Mouse (Mus musculus) lung, postnatal 0 days (tissue): ENCODE measurements at regions not wholly inside any gene's neighbourhood (a gene's known extent, or its start where the extent isn't known, plus 50 kb on each side); places are given as distances from the start of the nearest gene placed in this dataset.

Experiments
- ATAC-seq: fragments of 200-750 bp; cut with Nextera tagmentation; 2 replicates; pipeline ENCODE4 v1.8.0; 2017; ENCODE audit warnings: moderate library complexity
- DNase-seq: peaks from one replicate; pipeline ENCODE4 v3.0.0-alpha.2; 2016; ENCODE audit warnings: low spot score
- H3K27ac ChIP-seq: fragments of 300-500 bp; sonication (generic); 2 replicates; pipeline ENCODE4 v1.5.1; 2014; ENCODE audit warnings: antibody characterized with exemption, mild to moderate bottlenecking, low read length, mixed read lengths
- H3K27me3 ChIP-seq: fragments of 300-500 bp; sonication (generic); replicated peaks from 2 replicates; pipeline ENCODE4 v1.6.1; 2014; ENCODE audit warnings: low read length, mixed read lengths; ENCODE audit not compliant: insufficient read depth
- H3K36me3 ChIP-seq: fragments of 300-500 bp; sonication (generic); 2 replicates; pipeline ENCODE4 v1.6.1; 2014; ENCODE audit warnings: low read length, mixed read lengths; ENCODE audit not compliant: insufficient read depth
- H3K4me1 ChIP-seq: fragments of 300-500 bp; sonication (generic); 2 replicates; pipeline ENCODE4 v1.6.1; 2014; ENCODE audit warnings: antibody characterized with exemption, low read depth, low read length, mixed read lengths; ENCODE audit not compliant: insufficient read depth
- H3K4me2 ChIP-seq: fragments of 300-500 bp; sonication (generic); replicated peaks from 2 replicates; pipeline ENCODE4 v1.6.1; 2014; ENCODE audit warnings: low read depth, mild to moderate bottlenecking, low read length, moderate library complexity, mixed read lengths
- H3K4me3 ChIP-seq: fragments of 300-500 bp; sonication (generic); 2 replicates; pipeline ENCODE4 v1.5.1; 2014; ENCODE audit warnings: low read depth, low read length
- H3K9ac ChIP-seq: fragments of 300-500 bp; sonication (generic); replicated peaks from 2 replicates; pipeline ENCODE4 v1.6.1; 2014; ENCODE audit warnings: low read depth, mild to moderate bottlenecking
- H3K9me3 ChIP-seq: fragments of 300-500 bp; sonication (generic); 2 replicates; pipeline ENCODE4 v1.6.1; 2016; ENCODE audit warnings: low read length, mixed read lengths
- CTCF ChIP-seq: IDR thresholded peaks from 2 replicates; pipeline ENCODE4 v1.5.1; 2016; ENCODE audit warnings: antibody characterized with exemption, mild to moderate bottlenecking
- EP300 ChIP-seq: IDR thresholded peaks from 2 replicates; pipeline ENCODE4 v1.6.1; 2016; ENCODE audit warnings: antibody characterized with exemption, mild to moderate bottlenecking, control low read depth
- WGBS: fragments of 180-500 bp; shearing (Covaris S2); extraction: QIAGEN DNeasy Blood & Tissue Kit; methylation state at CpG from one replicate; pipeline ENCODE4 v1.1.7; 2014; 5-methylcytosine and 5-hydroxymethylcytosine counted together

DNA sequence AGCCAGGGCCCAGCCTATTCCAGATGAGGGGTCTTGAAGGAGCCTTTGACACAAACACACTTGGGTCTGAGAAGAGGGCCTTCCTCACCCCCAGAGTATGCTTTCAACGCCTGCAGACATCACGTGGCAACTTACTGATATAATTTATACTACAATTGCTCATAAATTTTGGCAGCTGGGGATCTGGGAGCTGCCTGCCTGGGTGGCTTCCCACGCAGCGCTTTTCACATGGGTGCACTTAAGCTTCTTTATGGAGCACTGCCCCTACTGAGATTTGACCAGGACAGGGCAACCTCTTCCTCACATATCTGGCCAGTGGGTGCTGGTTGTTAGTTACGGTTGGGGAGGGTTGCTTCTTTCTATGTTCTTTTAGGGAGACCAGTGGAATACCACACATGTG lies 61.6 kb downstream of the Spesp1 start:
- DNase-seq (no peak), ATAC-seq (no peak)
- Histone ChIP-seq H3K4me1 (no peaks in the 10 kb centered on the region), H3K4me3 (no peak overlapping the region), H3K9me3 (no peaks in the 10 kb centered on the region), H3K36me3 (no peaks in the 10 kb centered on the region), H3K27ac (no peak overlapping the region), H3K27me3 (no peaks in the 10 kb centered on the region), H3K9ac (no peak overlapping the region), H3K4me2 (no peak overlapping the region)
- 70% methylated on average over 5 of the region's 5 CpGs for WGBS
- TF ChIP-seq CTCF (no peak), EP300 (no peak)

DNA sequence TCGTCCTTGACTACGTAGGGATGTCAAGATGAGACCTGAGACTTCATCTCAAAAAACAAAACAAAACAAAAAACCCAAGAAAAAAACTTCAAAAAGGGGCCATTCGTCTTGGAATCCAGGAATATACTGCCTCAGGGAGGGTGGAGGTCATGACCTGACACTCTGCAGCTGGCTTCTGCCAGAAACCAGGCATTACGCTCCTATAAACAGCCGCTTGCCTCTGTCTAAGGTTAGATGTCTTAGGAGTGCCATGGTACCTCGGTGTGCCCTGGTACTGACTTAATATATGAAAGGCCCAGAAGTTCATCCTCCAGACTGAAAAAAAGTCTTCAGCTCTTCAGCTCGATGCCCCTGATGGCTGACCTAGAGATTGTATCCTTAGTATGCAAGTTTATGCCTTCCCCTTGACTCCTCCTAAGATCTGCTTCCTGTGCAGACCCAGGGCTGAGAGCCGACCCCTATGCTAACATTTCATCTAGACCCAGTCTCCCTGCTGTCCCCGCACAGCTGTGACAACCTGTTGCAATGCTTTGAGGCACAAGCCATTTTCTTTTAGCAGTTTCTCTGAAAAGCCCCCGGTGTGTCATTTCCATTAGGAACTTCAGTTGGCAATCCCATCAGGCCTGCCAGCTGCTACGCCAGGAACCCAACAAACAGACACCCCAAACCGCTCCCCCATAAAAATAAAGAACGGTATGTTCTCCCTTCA lies 66.7 kb downstream of the Spesp1 start:
- no peak for ATAC-seq
- no peak overlapping the region for H3K4me2 ChIP-seq
- no peaks in the 10 kb centered on the region for H3K4me1 ChIP-seq
- no peak overlapping the region for H3K27ac ChIP-seq
- H3K27me3 ChIP-seq = no peaks in the 10 kb centered on the region
- TF ChIP-seq EP300 (no peak), CTCF (no peak)
- WGBS = 67% methylated on average over 13 of the region's 13 CpGs
- H3K9ac ChIP-seq = no peak overlapping the region
- no peaks in the 10 kb centered on the region for H3K9me3 ChIP-seq
- H3K4me3 ChIP-seq = no peak overlapping the region
- H3K36me3 ChIP-seq = no peaks in the 10 kb centered on the region
- no peak for DNase-seq

DNA sequence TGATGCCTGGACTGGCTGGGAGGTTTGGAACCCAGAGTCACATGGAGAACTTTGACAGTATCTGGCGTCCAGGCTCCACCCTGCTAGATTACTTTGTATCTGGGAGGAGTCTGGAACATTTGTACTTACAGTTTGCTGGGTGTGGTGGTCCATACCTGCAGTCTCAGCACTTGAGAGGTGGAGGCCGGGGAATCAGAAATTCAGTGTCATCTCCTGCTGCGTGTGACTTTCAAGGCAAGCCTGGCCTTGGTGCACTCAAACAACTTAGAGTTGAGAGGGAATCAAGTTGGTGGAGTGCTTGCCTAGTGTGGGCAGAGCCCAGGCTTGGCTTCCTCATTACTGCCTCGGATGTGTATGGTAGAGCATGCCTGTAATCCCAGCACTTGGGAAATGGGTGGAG lies 67.5 kb downstream of the Spesp1 start:
- Histone ChIP-seq H3K27ac (no peak overlapping the region), H3K4me1 (no peaks in the 10 kb centered on the region), H3K4me3 (no peak overlapping the region), H3K36me3 (no peaks in the 10 kb centered on the region), H3K9me3 (no peaks in the 10 kb centered on the region), H3K4me2 (no peak overlapping the region), H3K9ac (no peak overlapping the region), H3K27me3 (no peaks in the 10 kb centered on the region)
- no peak for TF ChIP-seq CTCF
- no peak for TF ChIP-seq EP300
- WGBS = 65% methylated on average over 4 of the region's 4 CpGs
- ATAC-seq (no peak), DNase-seq (no peak)

GRCm38 (mm10) chr9:62212615-62213014 lies 69.4 kb downstream of the Spesp1 start:
- H3K4me2 ChIP-seq = no peak overlapping the region
- no peaks in the 10 kb centered on the region for H3K36me3 ChIP-seq
- no peak for DNase-seq
- 47% methylated on average over 6 of the region's 6 CpGs for WGBS
- H3K4me1 ChIP-seq = no peaks in the 10 kb centered on the region
- no peak for ATAC-seq
- TF ChIP-seq EP300 (no peak), CTCF (no peak)
- no peak overlapping the region for H3K4me3 ChIP-seq
- no peak overlapping the region for H3K9ac ChIP-seq
- H3K27ac ChIP-seq = no peak overlapping the region
- H3K9me3 ChIP-seq = no peaks in the 10 kb centered on the region
- H3K27me3 ChIP-seq = no peaks in the 10 kb centered on the region

DNA sequence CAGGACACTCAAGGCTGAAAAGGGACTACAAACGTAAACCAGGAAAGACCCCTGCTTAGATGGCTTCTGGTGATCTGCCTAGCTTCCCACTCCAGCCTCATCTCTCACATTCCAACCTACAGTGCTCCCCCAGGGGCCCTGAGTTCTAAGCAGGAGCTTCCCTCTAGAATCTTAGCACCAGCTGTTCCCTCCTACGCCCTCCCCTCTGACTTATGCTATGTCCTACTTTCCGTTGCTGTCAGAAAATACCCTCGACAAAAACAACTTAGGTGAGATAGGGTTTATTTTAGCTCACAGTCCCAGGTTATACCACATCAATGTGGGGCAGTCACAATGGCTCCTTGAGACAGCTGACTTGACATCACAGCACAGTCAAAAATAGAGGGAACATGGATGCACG lies 71.2 kb downstream of the Spesp1 start:
- 87% methylated on average over 5 of the region's 5 CpGs for WGBS

GRCm38 (mm10) chr9:62208436-62208835 lies 73.6 kb downstream of the Spesp1 start:
- H3K4me2 ChIP-seq = no peak overlapping the region
- H3K4me1 ChIP-seq = no peaks in the 10 kb centered on the region
- ATAC-seq = no peak
- 54% methylated on average over 5 of the region's 5 CpGs for WGBS
- no peaks in the 10 kb centered on the region; the same call in 1 of the 2 replicates for H3K9me3 ChIP-seq
- no peak overlapping the region for H3K4me3 ChIP-seq
- H3K36me3 ChIP-seq = no peaks in the 10 kb centered on the region
- TF ChIP-seq CTCF = no peak
- no peak for TF ChIP-seq EP300
- H3K9ac ChIP-seq = no peak overlapping the region
- H3K27ac ChIP-seq = no peak overlapping the region
- no peaks in the 10 kb centered on the region for H3K27me3 ChIP-seq
- DNase-seq = no peak

More for the DNA sequence above, 71.2 kb downstream of the Spesp1 start:
- H3K27ac ChIP-seq = no peak overlapping the region
- H3K36me3 ChIP-seq = no peaks in the 10 kb centered on the region
- no peak overlapping the region for H3K9ac ChIP-seq
- H3K9me3 ChIP-seq = no peaks in the 10 kb centered on the region
- TF ChIP-seq EP300 = no peak
- no peak for TF ChIP-seq CTCF
- ATAC-seq = no peak
- H3K4me3 ChIP-seq = no peak overlapping the region
- no peaks in the 10 kb centered on the region for H3K27me3 ChIP-seq
- H3K4me1 ChIP-seq = no peaks in the 10 kb centered on the region
- H3K4me2 ChIP-seq = no peak overlapping the region
- DNase-seq = no peak
